Mouse (Mus musculus) C2C12 (cell line): ENCODE data around the gene Ifnl3.
"Not testable (repeated sequence)": the region's sequence is repeated elsewhere in the genome, so short reads cannot be mapped to it uniquely, and the experiment has no call there.

Source experiments
- CTCF ChIP-seq: IDR thresholded peaks from one replicate; pipeline ENCODE4 v1.5.1; 2011; ENCODE audit not compliant: control insufficient read depth, insufficient read depth, insufficient read length
- FOSL1 ChIP-seq: IDR thresholded peaks from one replicate; pipeline ENCODE4 v1.8.0; 2011; ENCODE audit warnings: mild to moderate bottlenecking, low read length; ENCODE audit not compliant: poor library complexity, insufficient read depth, severe bottlenecking
- MAX ChIP-seq: IDR thresholded peaks from one replicate; pipeline ENCODE4 v1.6.1; 2011; ENCODE audit warnings: mild to moderate bottlenecking, control low read depth
- USF1 ChIP-seq: IDR thresholded peaks from one replicate; pipeline ENCODE4 v1.6.1; 2011; ENCODE audit warnings: low read depth, mild to moderate bottlenecking, control low read depth, moderate library complexity

DNA sequence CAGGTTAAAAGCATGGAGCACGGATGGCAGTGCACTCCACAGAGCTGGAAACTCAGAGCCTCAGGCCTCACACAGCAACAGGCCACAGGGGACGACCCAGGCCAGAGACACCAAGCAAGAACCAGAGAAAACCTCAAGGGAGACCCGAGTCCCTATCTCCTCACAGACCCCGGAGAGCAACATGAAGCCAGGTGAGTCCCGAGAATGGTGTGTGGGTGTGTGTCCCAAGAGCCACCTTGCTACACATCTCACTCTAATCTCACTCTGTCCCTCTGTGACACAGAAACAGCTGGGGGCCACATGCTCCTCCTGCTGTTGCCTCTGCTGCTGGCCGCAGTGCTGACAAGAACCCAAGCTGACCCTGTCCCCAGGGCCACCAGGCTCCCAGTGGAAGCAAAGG lies at the start of gene Ifnl3:
- not testable (repeated sequence) for TF ChIP-seq CTCF, USF1, FOSL1, MAX
